Mouse (Mus musculus) kidney, postnatal 0 days (tissue): Measurements from ENCODE around the gene Fam8a1. TPM values are rescaled to one million over a fixed set of nuclear protein-coding genes. Genes with fewer than 3 reads are reported as not detected.
A peak's percentile ranks its signal among the peaks of the same experiment; 100 is the strongest.

ENCODE experiments used
- ATAC-seq: fragments of 200-750 bp; cut with Nextera tagmentation; replicated peaks from 2 replicates; pipeline ENCODE4 v1.8.0; 2017; ENCODE audit warnings: low read depth, moderate number of reproducible peaks, moderate TSS enrichment, moderate library complexity; ENCODE audit not compliant: low FRiP score
- DNase-seq: peaks from one replicate; pipeline ENCODE4 v3.0.0-alpha.2; 2016; ENCODE audit warnings: low spot score
- H3K27ac ChIP-seq: fragments of 300-500 bp; sonication (generic); 2 replicates; pipeline ENCODE4 v1.5.1; 2014; ENCODE audit warnings: mild to moderate bottlenecking
- H3K27me3 ChIP-seq: fragments of 300-500 bp; sonication (generic); 2 replicates; pipeline ENCODE4 v1.6.1; 2014; ENCODE audit warnings: low read length, mixed read lengths; ENCODE audit not compliant: insufficient read depth
- H3K36me3 ChIP-seq: fragments of 300-500 bp; sonication (generic); 2 replicates; pipeline ENCODE4 v1.6.1; 2014; ENCODE audit warnings: low read length, mixed read lengths; ENCODE audit not compliant: insufficient read depth
- H3K4me1 ChIP-seq: fragments of 300-500 bp; sonication (generic); replicated peaks from 2 replicates; pipeline ENCODE4 v1.6.1; 2014; ENCODE audit warnings: antibody characterized with exemption, low read length, mixed read lengths; ENCODE audit not compliant: insufficient read depth
- H3K4me2 ChIP-seq: fragments of 300-500 bp; sonication (generic); 2 replicates; pipeline ENCODE4 v1.6.1; 2014; ENCODE audit warnings: mild to moderate bottlenecking, low read length, moderate library complexity, mixed read lengths
- H3K4me3 ChIP-seq: fragments of 300-500 bp; sonication (generic); replicated peaks from 2 replicates; pipeline ENCODE4 v1.5.1; 2014; ENCODE audit warnings: low read depth, low read length
- H3K9ac ChIP-seq: fragments of 300-500 bp; sonication (generic); 2 replicates; pipeline ENCODE4 v1.6.1; 2014; ENCODE audit warnings: low read depth, low read length
- H3K9me3 ChIP-seq: fragments of 300-500 bp; sonication (generic); replicated peaks from 2 replicates; pipeline ENCODE4 v1.6.1; 2016; ENCODE audit warnings: low read length, inconsistent platforms, mixed read lengths
- CTCF ChIP-seq: IDR thresholded peaks from 2 replicates; pipeline ENCODE4 v1.5.1; 2016; ENCODE audit warnings: antibody characterized with exemption, low read depth, mild to moderate bottlenecking, moderate library complexity
- WGBS: fragments of 180-500 bp; shearing (Covaris S2); extraction: QIAGEN DNeasy Blood & Tissue Kit; methylation state at CpG from one replicate; pipeline ENCODE4 v1.1.7; 2014; 5-methylcytosine and 5-hydroxymethylcytosine counted together
- polyA plus RNA-seq: library from polyadenylated mRNA; unstranded; fragments of >200 nt; fragmentation: Nextera tagmentation; extraction: Ambion mirVana; gene quantifications from 2 replicates; pipeline ENCODE4 v1.2.1, GENCODE M21; 2015

Gene Fam8a1
- polyA plus RNA-seq, 1 experiment from 2014 or later: 13.3 TPM

DNA sequence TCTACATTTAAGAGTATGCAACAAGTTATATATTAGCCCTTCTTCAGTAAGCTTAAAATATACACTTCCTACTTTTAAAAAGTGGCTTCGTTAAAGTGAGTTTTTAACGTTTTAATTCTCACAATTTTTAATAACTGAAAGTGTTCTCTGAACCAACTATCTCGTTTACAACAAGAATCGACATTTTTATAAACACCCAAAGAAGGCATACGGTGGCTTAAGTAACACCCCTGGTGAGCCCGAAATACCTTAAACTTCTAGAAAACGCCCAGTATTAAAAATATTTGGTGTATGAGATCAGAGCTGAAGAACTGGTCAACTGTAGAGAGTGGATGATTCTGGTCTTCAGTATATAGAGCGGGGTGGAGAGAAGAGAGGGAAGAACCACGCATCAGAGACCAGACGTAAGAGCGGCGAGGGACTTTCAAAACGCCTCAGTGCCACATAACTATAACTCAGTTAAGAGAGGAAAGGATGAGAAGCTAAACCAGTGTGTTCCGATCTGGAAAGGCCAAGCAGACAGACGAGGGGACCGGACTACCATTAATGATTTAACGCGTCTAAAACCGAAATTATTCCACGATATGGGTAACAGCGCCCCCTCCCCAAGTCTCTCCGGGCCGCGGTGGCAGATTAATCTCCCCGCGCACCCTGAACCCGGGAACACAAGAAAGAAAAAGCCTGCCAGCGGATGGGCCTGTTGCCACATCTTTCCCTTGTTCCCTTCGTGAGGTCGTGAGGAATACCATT, 57.1 kb downstream of the Fam8a1 start:
- under 1% methylated on average over 30 of the region's 30 CpGs for whole genome bisulfite sequencing
- no peak for ATAC-seq
- Histone ChIP-seq H3K4me2 (peak overlapping the region; percentile 82), H3K4me3 (peak overlapping the region; percentile 99), H3K36me3 (no peaks in the 10 kb centered on the region), H3K27ac (peak overlapping the region; percentile 99), H3K9ac (peak overlapping the region; percentile 95), H3K27me3 (no peaks in the 10 kb centered on the region), H3K9me3 (no peaks in the 10 kb centered on the region), H3K4me1 (peaks cover 9% of the 10 kb centered on the region; the same call in 1 of the 2 replicates)
- no peak for TF ChIP-seq CTCF
- peak; percentile 67 for DNase-seq

DNA sequence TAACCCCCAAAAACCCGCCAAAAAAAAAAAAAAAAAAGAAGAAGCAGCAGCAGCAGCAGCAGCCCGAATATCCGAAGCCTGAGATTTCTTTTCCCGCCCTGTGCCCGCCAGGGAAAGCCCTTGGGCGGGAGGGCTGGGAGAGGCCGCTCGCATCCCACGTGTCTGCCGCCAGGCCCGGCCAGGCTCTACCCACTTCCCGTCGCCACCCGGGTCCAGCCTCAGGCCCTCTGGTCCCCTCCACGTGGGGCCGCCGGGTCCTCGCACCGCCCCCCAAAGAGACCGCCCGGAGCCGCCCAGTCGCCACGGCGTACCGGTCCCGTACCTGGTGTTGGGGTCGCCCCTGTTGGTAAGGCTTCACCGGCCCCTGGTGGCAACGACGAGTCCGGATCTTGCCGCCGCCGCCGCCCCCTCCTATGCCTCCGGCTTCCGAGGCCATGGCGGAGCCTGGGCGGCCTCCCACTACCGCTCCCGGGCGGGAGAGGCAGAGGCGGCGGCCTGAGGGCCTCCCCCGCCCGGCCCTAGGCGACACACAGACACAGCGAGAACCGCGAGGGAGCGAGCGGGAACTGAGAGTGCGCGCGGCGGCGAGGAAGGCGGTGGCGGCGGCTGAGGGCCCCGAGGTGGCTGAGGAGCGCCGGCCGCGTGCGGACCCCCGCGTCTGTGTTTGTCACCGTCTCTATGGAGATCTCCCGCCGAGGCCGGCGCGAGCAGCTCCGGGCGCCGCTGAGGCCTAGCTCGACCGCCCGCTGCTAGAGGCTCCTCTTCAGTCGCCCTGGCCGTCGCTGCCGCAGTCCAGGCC, 57.9 kb downstream of the Fam8a1 start:
- no peaks in the 10 kb centered on the region for H3K27me3 ChIP-seq
- under 1% methylated on average over 75 of the region's 85 CpGs for WGBS
- H3K4me2 ChIP-seq: peak overlapping the region; percentile 82
- H3K4me1 ChIP-seq: peaks cover 9% of the 10 kb centered on the region; the same call in 1 of the 2 replicates
- no peaks in the 10 kb centered on the region for H3K9me3 ChIP-seq
- peak overlapping the region; percentile 99 for H3K4me3 ChIP-seq
- ATAC-seq: peak; percentile 86
- peak; percentile 7; the same call in 1 of the 2 replicates for TF ChIP-seq CTCF
- peak; percentile 73 for DNase-seq
- peak overlapping the region; percentile 99 for H3K27ac ChIP-seq
- no peaks in the 10 kb centered on the region for H3K36me3 ChIP-seq
- peak overlapping the region; percentile 95 for H3K9ac ChIP-seq

Other genes with a start within 250 kb of the Fam8a1 start
- gene Cap2, start 167.7 kb upstream of the Fam8a1 start, polyA plus RNA-seq: 3.6 and 4.4 TPM in 2 replicates
- gene Nup153, start 58.4 kb downstream of the Fam8a1 start, polyA plus RNA-seq: 15.3 and 17.7 TPM in 2 replicates